Mouse (Mus musculus) limb, embryonic 11.5 days (tissue): ENCODE results near the gene Gpc6. TPM values are rescaled to one million over a fixed set of nuclear protein-coding genes. Genes with fewer than 3 reads are reported as not detected.
A peak's percentile ranks its signal among the peaks of the same experiment; 100 is the strongest.

Experiments used
- ATAC-seq: fragments of 200-750 bp; cut with Nextera tagmentation; 2 replicates; pipeline ENCODE4 v1.8.0; 2017; ENCODE audit warnings: low read depth; ENCODE audit not compliant: insufficient number of reproducible peaks, low FRiP score, low TSS enrichment
- DNase-seq: peaks from one replicate; pipeline ENCODE4 v3.0.0-alpha.2; 2015; ENCODE audit warnings: low spot score
- H3K27ac ChIP-seq: fragments of 300-500 bp; sonication (generic); replicated peaks from 2 replicates; pipeline ENCODE4 v1.5.1; 2014; ENCODE audit warnings: low read depth, mild to moderate bottlenecking, low read length
- H3K27me3 ChIP-seq: fragments of 300-500 bp; sonication (generic); 2 replicates; pipeline ENCODE4 v1.6.1; 2014; ENCODE audit warnings: mild to moderate bottlenecking, low read length, mixed read lengths; ENCODE audit not compliant: control insufficient read depth, insufficient read depth
- H3K36me3 ChIP-seq: fragments of 300-500 bp; sonication (generic); 2 replicates; pipeline ENCODE4 v1.6.1; 2014; ENCODE audit warnings: mild to moderate bottlenecking, low read length, moderate library complexity, mixed read lengths; ENCODE audit not compliant: control insufficient read depth, insufficient read depth
- H3K4me1 ChIP-seq: fragments of 300-500 bp; sonication (generic); 2 replicates; pipeline ENCODE4 v1.6.1; 2014; ENCODE audit warnings: low read length, mixed read lengths; ENCODE audit not compliant: control insufficient read depth, insufficient read depth
- H3K4me2 ChIP-seq: fragments of 300-500 bp; sonication (generic); 2 replicates; pipeline ENCODE4 v1.6.1; 2014; ENCODE audit warnings: low read depth, mild to moderate bottlenecking, moderate library complexity; ENCODE audit not compliant: severe bottlenecking
- H3K4me3 ChIP-seq: fragments of 300-500 bp; sonication (generic); 2 replicates; pipeline ENCODE4 v1.5.1; 2014; ENCODE audit warnings: low read depth, low read length
- H3K9ac ChIP-seq: fragments of 300-500 bp; sonication (generic); 2 replicates; pipeline ENCODE4 v1.6.1; 2014; ENCODE audit warnings: mild to moderate bottlenecking, low read length
- H3K9me3 ChIP-seq: fragments of 300-500 bp; sonication (generic); 2 replicates; pipeline ENCODE4 v1.6.1; 2016; ENCODE audit warnings: low read length; ENCODE audit not compliant: control insufficient read depth
- WGBS: fragments of 180-500 bp; shearing (Covaris S2); extraction: QIAGEN DNeasy Blood & Tissue Kit; methylation state at CpG from one replicate; pipeline ENCODE4 v1.1.7; 2014; 5-methylcytosine and 5-hydroxymethylcytosine counted together
- polyA plus RNA-seq: library from polyadenylated mRNA; unstranded; fragments of >200 nt; fragmentation: Nextera tagmentation; extraction: Ambion mirVana; gene quantifications from 2 replicates; pipeline ENCODE4 v1.2.1, GENCODE M21; 2014

Gpc6 gene
- polyA plus RNA-seq, 1 experiment from 2014 or later: 39.1 TPM

DNA sequence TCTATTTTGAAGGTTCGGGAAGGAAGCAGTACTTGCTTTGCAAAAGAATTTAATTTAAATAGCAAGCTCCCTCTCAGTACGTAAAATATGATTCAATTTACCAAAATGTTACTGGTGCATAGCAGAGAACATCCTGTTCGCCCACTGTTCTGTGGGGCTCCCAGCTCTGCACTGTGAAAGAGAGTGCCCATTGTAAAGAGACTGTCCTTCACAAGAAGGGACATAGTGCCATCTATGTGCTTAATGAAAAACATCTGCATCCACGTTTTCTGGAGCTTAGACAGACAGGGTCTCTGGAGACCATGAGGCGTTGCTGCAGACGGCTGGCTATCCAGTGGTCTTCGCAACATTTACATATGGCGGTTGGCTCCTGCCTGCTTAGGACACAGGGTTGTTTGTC, 998.6 kb downstream of the Gpc6 start:
- H3K4me3 ChIP-seq: no peak overlapping the region
- peaks cover 5% of the 10 kb centered on the region; the same call in 1 of the 2 replicates for H3K4me1 ChIP-seq

DNA sequence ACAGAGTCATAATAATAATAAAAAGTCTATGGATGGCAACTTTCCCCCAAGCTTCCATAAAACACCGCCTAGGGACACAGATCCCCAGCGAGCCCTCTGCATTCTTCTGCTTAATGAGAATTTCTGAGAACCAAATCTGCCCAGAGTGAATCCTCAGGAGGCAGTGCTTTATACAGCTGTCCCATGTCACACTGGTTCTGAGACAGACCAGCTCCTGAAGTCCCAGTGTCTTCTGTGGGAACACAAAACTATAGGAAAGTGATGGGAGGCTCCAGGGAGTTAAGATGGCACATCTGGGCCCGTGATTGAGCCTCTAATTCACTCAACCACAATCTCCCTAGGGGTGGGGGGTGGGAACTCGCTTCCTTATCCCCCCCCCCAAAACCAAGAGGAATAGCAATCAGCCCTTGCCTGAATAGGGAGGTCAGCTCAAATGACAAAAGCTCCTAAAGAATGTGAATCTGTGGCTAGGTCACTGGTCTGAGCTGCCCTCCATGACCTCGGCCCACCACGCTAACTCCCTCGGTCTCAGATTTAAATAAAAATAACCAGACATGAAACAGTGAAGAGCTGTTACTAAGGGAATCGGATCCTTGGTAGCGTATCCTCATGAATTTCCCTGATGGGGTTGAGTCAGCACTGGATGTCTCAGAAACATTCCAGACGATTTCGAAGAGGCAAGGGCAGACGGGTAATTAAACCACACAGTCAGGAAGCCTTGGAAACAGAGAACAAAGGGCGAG, 1005.2 kb downstream of the Gpc6 start:
- DNase-seq: peak; percentile 31

More for the DNA sequence above, 998.6 kb downstream of the Gpc6 start:
- Histone ChIP-seq H3K4me2 (no peak overlapping the region), H3K9me3 (no peaks in the 10 kb centered on the region), H3K27ac (no peak overlapping the region), H3K27me3 (no peaks in the 10 kb centered on the region), H3K9ac (no peak overlapping the region), H3K36me3 (no peaks in the 10 kb centered on the region)
- ATAC-seq (no peak), DNase-seq (no peak)
- 62% methylated on average over 8 of the region's 8 CpGs for WGBS

GRCm38 (mm10) chr14:117930848-117931816, 1006.0 kb downstream of the Gpc6 start:
- Histone ChIP-seq H3K27me3 (no peaks in the 10 kb centered on the region), H3K4me2 (no peak overlapping the region), H3K9ac (no peak overlapping the region), H3K4me3 (no peak overlapping the region), H3K9me3 (no peaks in the 10 kb centered on the region), H3K36me3 (no peaks in the 10 kb centered on the region), H3K4me1 (peaks cover 13% of the 10 kb centered on the region), H3K27ac (0 out of 2 replicates have a peak overlapping the region, but pooled peaks have one; percentile 15)
- WGBS: 76% methylated on average over 16 of the region's 16 CpGs
- DNase-seq (no peak), ATAC-seq (peak; percentile 15; the same call in 1 of the 2 replicates)

More for the DNA sequence above, 1005.2 kb downstream of the Gpc6 start:
- WGBS: 23% methylated on average over 13 of the region's 13 CpGs
- Histone ChIP-seq H3K36me3 (no peaks in the 10 kb centered on the region), H3K4me3 (no peak overlapping the region), H3K9ac (no peak overlapping the region), H3K4me1 (peaks cover 13% of the 10 kb centered on the region), H3K27ac (0 out of 2 replicates have a peak overlapping the region, but pooled peaks have one; percentile 15), H3K4me2 (no peak overlapping the region), H3K27me3 (no peaks in the 10 kb centered on the region), H3K9me3 (no peaks in the 10 kb centered on the region)
- no peak; the same call in 1 of the 2 replicates for ATAC-seq

DNA sequence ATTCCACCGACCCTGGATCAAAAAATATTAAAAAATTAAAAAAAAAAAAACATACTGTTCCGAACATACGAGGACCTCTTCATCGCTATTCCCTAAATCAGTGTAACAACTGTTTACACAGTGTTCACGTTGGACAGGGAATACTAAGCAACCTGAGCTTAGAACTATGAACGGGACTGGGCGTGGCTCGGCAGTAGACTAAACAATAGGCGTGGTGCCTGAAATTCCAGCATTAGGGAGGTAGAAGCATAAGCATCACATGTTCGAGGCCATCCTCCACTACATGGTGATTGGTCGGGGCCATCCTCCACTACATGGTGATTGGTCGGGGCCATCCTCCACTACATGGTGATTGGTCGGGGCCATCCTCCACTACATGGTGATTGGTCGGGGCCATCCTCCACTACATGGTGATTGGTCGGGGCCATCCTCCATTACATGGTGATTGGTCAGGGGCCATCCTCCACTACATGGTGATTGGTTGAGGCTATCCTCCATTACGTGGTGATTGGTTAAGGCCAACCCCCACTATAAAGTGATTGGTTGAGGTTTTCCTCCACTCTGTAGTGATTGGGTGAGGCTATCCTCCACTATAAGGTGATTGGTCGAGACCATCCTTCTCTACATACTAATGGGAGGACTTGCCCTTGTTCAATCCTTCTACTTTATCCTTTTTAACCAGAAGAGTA, 1007.2 kb downstream of the Gpc6 start:
- Histone ChIP-seq H3K9ac (no peak overlapping the region), H3K4me1 (peaks cover 13% of the 10 kb centered on the region), H3K27ac (no peak overlapping the region), H3K4me2 (no peak overlapping the region), H3K4me3 (no peak overlapping the region), H3K9me3 (no peaks in the 10 kb centered on the region), H3K36me3 (no peaks in the 10 kb centered on the region), H3K27me3 (no peaks in the 10 kb centered on the region)
- 93% methylated on average over 16 of the region's 17 CpGs for WGBS
- ATAC-seq: no peak
- DNase-seq: no peak

GRCm38 (mm10) chr14:117938554-117938953, 1013.4 kb downstream of the Gpc6 start:
- 23% methylated on average over 2 of the region's 2 CpGs for WGBS
- Histone ChIP-seq H3K27me3 (no peaks in the 10 kb centered on the region), H3K27ac (no peak overlapping the region), H3K36me3 (no peaks in the 10 kb centered on the region), H3K4me3 (no peak overlapping the region), H3K4me2 (no peak overlapping the region), H3K9me3 (no peaks in the 10 kb centered on the region), H3K9ac (no peak overlapping the region), H3K4me1 (0 out of 2 replicates have a peak, but pooled peaks cover 2% of the 10 kb centered on the region)
- peak; percentile 63 for DNase-seq
- ATAC-seq: peak; percentile 49; the same call in 1 of the 2 replicates

DNA sequence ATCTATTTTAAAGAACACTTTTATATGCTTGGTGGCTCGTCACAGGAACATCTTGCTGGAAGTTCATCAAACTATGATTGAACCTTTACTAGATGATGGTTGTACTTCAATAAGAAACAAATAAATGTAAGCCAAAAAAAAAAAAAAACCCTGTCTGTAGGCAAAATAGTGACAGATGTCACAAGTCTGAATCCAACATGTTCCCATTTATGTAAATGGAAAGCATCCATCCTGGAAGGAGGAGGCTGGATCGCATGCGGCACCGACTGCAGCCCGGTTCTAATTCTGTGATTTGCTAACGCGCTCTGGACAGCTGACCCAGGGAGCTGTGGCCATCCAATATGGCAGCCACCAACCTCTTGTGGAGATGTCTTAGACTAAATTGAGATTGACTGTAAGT, 1014.4 kb downstream of the Gpc6 start:
- no peak for ATAC-seq
- no peaks in the 10 kb centered on the region for H3K9me3 ChIP-seq
- no peak overlapping the region for H3K4me3 ChIP-seq
- H3K36me3 ChIP-seq: no peaks in the 10 kb centered on the region
- no peak overlapping the region for H3K4me2 ChIP-seq
- DNase-seq: no peak
- 0 out of 2 replicates have a peak, but pooled peaks cover 2% of the 10 kb centered on the region for H3K4me1 ChIP-seq
- WGBS: 91% methylated on average over 7 of the region's 7 CpGs
- H3K27ac ChIP-seq: no peak overlapping the region
- no peak overlapping the region for H3K9ac ChIP-seq
- H3K27me3 ChIP-seq: no peaks in the 10 kb centered on the region

DNA sequence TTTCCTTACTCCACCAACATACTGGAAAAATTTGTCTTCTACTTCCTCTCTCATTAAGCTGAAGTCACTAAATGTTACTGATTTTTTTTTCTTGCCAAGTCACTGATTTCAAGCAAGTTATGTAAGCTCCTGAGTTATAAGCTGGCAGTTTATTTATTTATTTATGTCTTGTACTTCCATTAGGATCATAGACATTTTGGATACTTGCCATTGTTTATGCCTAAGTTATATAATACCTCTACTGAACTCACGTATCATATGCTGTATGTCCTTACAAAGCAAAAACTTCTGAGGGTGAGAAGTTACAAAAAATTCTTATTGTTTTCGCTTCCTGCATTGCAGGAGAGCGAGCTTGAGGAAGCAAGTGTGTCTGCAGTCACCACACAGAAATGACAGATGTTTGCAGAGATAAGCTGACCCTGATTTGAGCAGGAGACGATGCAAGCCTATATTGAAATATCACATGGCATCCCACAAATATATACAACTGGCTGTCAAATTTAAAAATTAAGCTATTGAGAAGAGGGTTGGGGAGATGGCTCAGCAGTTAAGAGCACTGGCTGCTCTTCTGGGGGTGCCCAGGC, 1020.9 kb downstream of the Gpc6 start:
- H3K4me3 ChIP-seq: no peak overlapping the region
- H3K27me3 ChIP-seq: no peaks in the 10 kb centered on the region
- ATAC-seq (no peak), DNase-seq (no peak)
- H3K9me3 ChIP-seq: no peaks in the 10 kb centered on the region
- no peak overlapping the region for H3K4me2 ChIP-seq
- no peak overlapping the region for H3K27ac ChIP-seq
- no peaks in the 10 kb centered on the region for H3K4me1 ChIP-seq
- no peak overlapping the region for H3K9ac ChIP-seq
- 95% methylated on average over 4 of the region's 4 CpGs for WGBS
- no peaks in the 10 kb centered on the region for H3K36me3 ChIP-seq
